ENCODE assay signal across 28 mouse cellular contexts in genomic region chr17:62269279-62269678, GRCm38 (mm10).
"Had no signal": no experiment of that assay in that cellular context is flagged by ENCODE, and none has a peak within 500 bp of the region (broad histone marks: within the 10 kb centered on the region; RNA-seq: fewer than 3 reads in every experiment).

No protein-coding gene starts in this region.

- H3K4me3 ChIP-seq: embryonic facial prominence, embryonic 10.5 days; embryonic facial prominence, embryonic 12.5 days; embryonic facial prominence, embryonic 13.5 days; embryonic facial prominence, embryonic 15.5 days; erythroblast, embryonic 14.5 days; forebrain, embryonic 10.5 days; forebrain, embryonic 12.5 days; forebrain, embryonic 13.5 days; forebrain, embryonic 15.5 days; gastrocnemius, adult 2 months; heart, adult 2 months had no signal

- DNase-seq: cerebellum, adult 2 months; cerebellum, adult 8-10 months; cerebellum, adult 9-10 months; cerebellum, adult 9-11 months; cerebellum, postnatal 10 days; cerebellum, postnatal 14 days; cerebellum, postnatal 25 days; embryo, embryonic 11 days; forebrain, postnatal 0 days; gastrocnemius, adult 2 months; gastrocnemius, postnatal 10 days; gastrocnemius, postnatal 14 days; gastrocnemius, postnatal 25 days; gastrocnemius, postnatal 36 days; heart, adult 11 months; heart, adult 18-20 months; heart, adult 2 months had no signal

- ATAC-seq: forebrain, embryonic 13.5 days; forebrain, embryonic 14.5 days; forebrain, embryonic 15.5 days; forebrain, embryonic 16.5 days; forebrain, postnatal 0 days had no signal

- H3K4me1 ChIP-seq: embryonic facial prominence, embryonic 12.5 days; embryonic facial prominence, embryonic 15.5 days; forebrain, embryonic 10.5 days; forebrain, embryonic 12.5 days; forebrain, embryonic 13.5 days; forebrain, embryonic 15.5 days had no signal
